Mouse (Mus musculus) intestine, embryonic 14.5 days (tissue): ENCODE measurements around the gene Enoph1. TPM values are rescaled to one million over a fixed set of nuclear protein-coding genes. Genes with fewer than 3 reads are reported as not detected.

Source experiments
- ATAC-seq: fragments of 200-750 bp; cut with Nextera tagmentation; replicated peaks from 2 replicates; pipeline ENCODE4 v1.8.0; 2017; ENCODE audit warnings: low read depth, moderate number of reproducible peaks, moderate TSS enrichment, moderate library complexity; ENCODE audit not compliant: low FRiP score, low TSS enrichment
- DNase-seq: peaks from one replicate; pipeline ENCODE4 v3.0.0-alpha.2; 2018; ENCODE audit warnings: low spot score
- H3K27ac ChIP-seq: fragments of 300-500 bp; sonication (generic); 2 replicates; pipeline ENCODE4 v1.5.1; 2014; ENCODE audit warnings: low read depth, mild to moderate bottlenecking, control low read depth
- H3K27me3 ChIP-seq: fragments of 300-500 bp; sonication (generic); replicated peaks from 2 replicates; pipeline ENCODE4 v1.6.1; 2014; ENCODE audit warnings: low read length, control low read depth; ENCODE audit not compliant: control insufficient read depth, insufficient read depth
- H3K36me3 ChIP-seq: fragments of 300-500 bp; sonication (generic); 2 replicates; pipeline ENCODE4 v1.6.1; 2014; ENCODE audit warnings: low read length, control low read depth; ENCODE audit not compliant: control insufficient read depth, insufficient read depth
- H3K4me1 ChIP-seq: fragments of 300-500 bp; sonication (generic); replicated peaks from 2 replicates; pipeline ENCODE4 v1.6.1; 2014; ENCODE audit warnings: low read length, control low read depth, mixed read lengths; ENCODE audit not compliant: control insufficient read depth, insufficient read depth
- H3K4me2 ChIP-seq: fragments of 300-500 bp; sonication (generic); 2 replicates; pipeline ENCODE4 v1.6.1; 2014; ENCODE audit warnings: low read length
- H3K4me3 ChIP-seq: fragments of 300-500 bp; sonication (generic); 2 replicates; pipeline ENCODE4 v1.5.1; 2014; ENCODE audit warnings: low read depth, low read length, control low read depth, mixed read lengths
- H3K9ac ChIP-seq: fragments of 300-500 bp; sonication (generic); 2 replicates; pipeline ENCODE4 v1.6.1; 2014; ENCODE audit warnings: mild to moderate bottlenecking, low read length
- H3K9me3 ChIP-seq: fragments of 300-500 bp; sonication (generic); 2 replicates; pipeline ENCODE4 v1.6.1; 2016; ENCODE audit warnings: low read length, control low read depth; ENCODE audit not compliant: control insufficient read depth
- WGBS: fragments of 180-500 bp; shearing (Covaris S2); extraction: QIAGEN DNeasy Blood & Tissue Kit; methylation state at CpG from one replicate; pipeline ENCODE4 v1.1.7; 2014; 5-methylcytosine and 5-hydroxymethylcytosine counted together
- polyA plus RNA-seq: library from polyadenylated mRNA; unstranded; fragments of >200 nt; fragmentation: Nextera tagmentation; extraction: Ambion mirVana; gene quantifications from 2 replicates; pipeline ENCODE4 v1.2.1, GENCODE M21; 2014

Gene Enoph1
- polyA plus RNA-seq, 1 experiment from 2014 or later, result 49.8 TPM

DNA sequence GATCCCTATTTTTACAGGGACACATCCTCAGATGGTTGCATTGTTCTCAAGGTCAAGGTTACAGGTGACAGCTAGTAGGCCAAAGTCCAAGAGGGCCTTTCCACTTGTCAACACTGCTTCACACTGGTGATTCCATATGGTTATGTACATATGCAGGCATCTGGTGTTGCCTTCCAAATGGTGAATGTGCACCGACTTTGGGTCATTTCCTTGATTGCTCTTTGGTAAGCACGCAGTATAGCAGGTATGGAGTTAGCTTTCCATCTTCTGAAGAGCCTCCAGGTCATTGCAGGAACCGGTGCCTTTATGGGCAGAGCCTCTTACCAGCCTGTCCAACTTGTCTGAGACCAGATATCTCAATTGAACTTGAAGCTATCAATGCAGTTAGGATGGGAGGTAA lies 7.1 kb upstream of the Enoph1 start:
- H3K27me3 ChIP-seq, result no peaks in the 10 kb centered on the region
- ATAC-seq (no peak), DNase-seq (no peak)
- no peak overlapping the region for H3K4me2 ChIP-seq
- no peak overlapping the region for H3K4me3 ChIP-seq
- no peak overlapping the region for H3K9ac ChIP-seq
- no peaks in the 10 kb centered on the region for H3K9me3 ChIP-seq
- no peak overlapping the region for H3K27ac ChIP-seq
- WGBS, result 75% methylated on average over 3 of the region's 3 CpGs
- H3K4me1 ChIP-seq, result peaks cover 16% of the 10 kb centered on the region
- H3K36me3 ChIP-seq, result peaks cover 61% of the 10 kb centered on the region

DNA sequence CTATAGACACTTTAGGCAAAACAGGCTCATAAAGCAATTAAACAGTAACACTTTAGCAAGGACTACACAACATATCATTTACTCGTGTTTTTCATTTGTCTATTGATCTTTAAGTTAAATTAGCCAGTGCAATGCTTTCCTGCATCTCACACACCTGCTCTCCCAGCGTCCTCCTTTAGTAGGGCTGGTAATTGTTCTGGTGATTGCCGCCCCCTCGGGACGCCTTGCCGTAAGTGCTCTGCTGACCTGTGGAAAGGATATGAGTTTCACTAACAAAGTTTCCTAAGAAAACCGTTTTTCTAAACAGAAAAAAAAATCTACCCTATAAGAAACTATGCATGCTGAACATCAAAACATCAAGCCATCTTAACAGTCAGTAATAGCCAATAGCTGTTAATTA lies 3.8 kb upstream of the Enoph1 start:
- H3K4me2 ChIP-seq, result peak overlapping the region; percentile 100
- no peak for ATAC-seq
- 47% methylated on average over 7 of the region's 7 CpGs for WGBS
- no peak for DNase-seq
- H3K9me3 ChIP-seq, result no peaks in the 10 kb centered on the region
- H3K36me3 ChIP-seq, result peaks cover 61% of the 10 kb centered on the region
- H3K9ac ChIP-seq, result no peak overlapping the region
- no peaks in the 10 kb centered on the region for H3K27me3 ChIP-seq
- peak overlapping the region; percentile 99 for H3K4me3 ChIP-seq
- no peak overlapping the region for H3K27ac ChIP-seq
- peaks cover 21% of the 10 kb centered on the region for H3K4me1 ChIP-seq

DNA sequence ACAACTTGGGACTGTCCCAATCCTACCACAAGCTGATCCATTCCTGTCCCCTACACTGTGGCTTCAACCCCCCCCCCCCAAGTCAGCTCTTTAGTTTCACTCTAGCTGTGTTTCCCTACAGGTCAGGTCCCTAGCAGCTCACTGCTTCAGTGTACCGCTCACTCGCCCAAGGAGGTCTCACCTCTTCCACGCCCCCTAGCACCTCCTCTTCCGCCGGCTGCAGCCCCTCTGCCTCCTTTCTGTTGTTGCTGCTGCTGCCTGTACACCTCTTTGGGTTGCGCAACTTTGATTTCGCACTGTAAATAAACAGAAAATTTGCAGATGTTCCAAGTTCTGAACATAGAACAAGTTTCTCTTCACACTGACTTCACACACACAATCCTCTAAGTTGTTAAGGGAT lies 3.1 kb upstream of the Enoph1 start:
- Histone ChIP-seq H3K9ac (peak overlapping the region; percentile 99), H3K27ac (no peak overlapping the region), H3K4me3 (peak overlapping the region; percentile 99), H3K27me3 (no peaks in the 10 kb centered on the region), H3K4me2 (peak overlapping the region; percentile 100), H3K9me3 (no peaks in the 10 kb centered on the region), H3K4me1 (peaks cover 25% of the 10 kb centered on the region), H3K36me3 (peaks cover 59% of the 10 kb centered on the region)
- no peak for ATAC-seq
- no peak for DNase-seq
- WGBS, result 17% methylated on average over 7 of the region's 7 CpGs

DNA sequence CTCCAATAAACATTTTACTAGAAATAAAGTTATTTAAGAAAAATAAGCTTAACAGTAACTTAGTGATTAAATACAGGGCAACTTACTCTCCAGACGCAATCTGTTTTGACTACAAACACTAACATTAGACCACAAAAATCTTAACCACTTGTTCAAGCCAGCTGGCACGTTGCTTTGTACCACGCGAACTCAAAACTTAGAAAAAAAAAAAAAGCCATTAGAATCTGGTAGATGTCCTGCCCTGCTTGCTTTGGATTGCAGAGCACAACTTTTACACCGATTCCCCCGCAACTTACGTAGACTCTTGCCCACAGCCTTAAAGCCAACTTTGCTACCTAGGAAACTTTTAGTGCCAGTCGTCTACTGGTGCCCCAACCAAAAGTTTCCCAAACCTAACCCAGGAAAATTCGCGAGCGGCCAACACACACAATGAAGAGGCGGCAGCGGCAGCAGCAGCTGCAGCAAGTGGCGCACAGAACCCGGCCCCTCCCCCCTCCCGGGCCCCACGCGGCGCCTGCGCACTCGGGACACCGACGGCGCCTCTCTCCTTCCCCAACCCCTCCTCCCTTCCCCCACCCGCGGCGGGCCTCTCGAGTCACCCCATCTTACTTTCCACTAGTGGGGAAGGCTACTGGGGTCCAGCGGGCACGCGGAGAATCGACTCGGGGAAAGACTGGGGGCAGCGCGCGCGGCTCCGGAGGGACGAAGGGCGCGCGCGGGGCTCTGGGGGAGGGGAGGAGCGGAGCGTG lies 1.6 kb upstream of the Enoph1 start:
- H3K4me3 ChIP-seq, result peak overlapping the region; percentile 99
- DNase-seq (peak; percentile 93), ATAC-seq (peak; percentile 30)
- H3K4me2 ChIP-seq, result peak overlapping the region; percentile 100
- H3K27me3 ChIP-seq, result no peaks in the 10 kb centered on the region
- peaks cover 25% of the 10 kb centered on the region for H3K4me1 ChIP-seq
- H3K27ac ChIP-seq, result peak overlapping the region; percentile 96
- WGBS, result under 1% methylated on average over 25 of the region's 45 CpGs
- H3K36me3 ChIP-seq, result peaks cover 48% of the 10 kb centered on the region
- no peaks in the 10 kb centered on the region for H3K9me3 ChIP-seq
- H3K9ac ChIP-seq, result peak overlapping the region; percentile 99

DNA sequence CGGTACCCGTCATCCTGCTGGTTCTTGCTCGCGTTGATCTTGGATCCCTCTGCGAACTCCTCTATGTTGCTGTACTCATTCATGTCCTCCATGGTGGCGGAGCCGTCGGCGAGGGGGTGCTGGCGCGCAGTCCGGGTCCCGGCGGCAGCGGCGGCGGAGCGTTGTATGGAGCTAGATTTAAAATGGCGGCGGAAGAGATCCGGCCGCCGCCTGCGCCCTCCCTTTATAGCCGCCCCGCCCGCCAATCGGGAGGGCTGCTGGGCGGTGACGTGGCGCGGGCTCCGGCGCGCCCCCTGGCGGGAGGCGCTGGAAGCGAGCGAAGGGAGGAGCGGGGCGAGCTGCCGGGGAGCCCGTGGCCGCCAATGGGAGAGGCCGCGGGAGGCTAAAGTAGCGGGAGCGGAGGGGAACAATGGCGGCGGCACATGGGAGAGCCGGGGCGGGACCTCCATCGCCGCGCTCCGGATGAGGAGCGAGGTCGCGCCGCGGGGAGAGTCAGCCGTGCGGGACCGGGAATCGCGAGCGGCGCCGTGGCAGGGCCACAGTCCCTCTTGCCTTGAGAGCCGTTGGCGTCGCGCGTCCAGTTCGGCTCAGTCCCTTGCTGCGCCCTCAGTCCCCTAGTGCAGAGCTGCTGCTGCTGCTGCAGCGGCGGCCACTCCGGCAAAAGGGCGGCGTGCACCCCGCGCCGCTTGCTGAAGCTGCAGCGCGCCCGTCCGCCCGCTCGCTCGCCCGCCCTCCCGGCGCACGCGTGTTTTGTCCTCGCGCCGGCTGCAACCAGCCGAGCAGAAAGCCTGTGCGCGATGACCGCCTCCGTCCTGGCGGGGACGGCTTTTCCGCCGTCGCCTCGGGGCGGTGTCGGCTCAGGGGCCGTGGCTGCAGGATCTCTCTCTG lies 827 bp upstream of the Enoph1 start:
- no peaks in the 10 kb centered on the region for H3K9me3 ChIP-seq
- peak overlapping the region; percentile 99 for H3K9ac ChIP-seq
- peak; percentile 98 for DNase-seq
- peak overlapping the region; percentile 99 for H3K4me3 ChIP-seq
- peaks cover 32% of the 10 kb centered on the region for H3K4me1 ChIP-seq
- ATAC-seq, result peak; percentile 67
- peaks cover 40% of the 10 kb centered on the region for H3K36me3 ChIP-seq
- H3K27ac ChIP-seq, result peak overlapping the region; percentile 96
- WGBS, result under 1% methylated on average over 110 of the region's 113 CpGs
- peak overlapping the region; percentile 79 for H3K4me2 ChIP-seq
- H3K27me3 ChIP-seq, result no peaks in the 10 kb centered on the region

DNA sequence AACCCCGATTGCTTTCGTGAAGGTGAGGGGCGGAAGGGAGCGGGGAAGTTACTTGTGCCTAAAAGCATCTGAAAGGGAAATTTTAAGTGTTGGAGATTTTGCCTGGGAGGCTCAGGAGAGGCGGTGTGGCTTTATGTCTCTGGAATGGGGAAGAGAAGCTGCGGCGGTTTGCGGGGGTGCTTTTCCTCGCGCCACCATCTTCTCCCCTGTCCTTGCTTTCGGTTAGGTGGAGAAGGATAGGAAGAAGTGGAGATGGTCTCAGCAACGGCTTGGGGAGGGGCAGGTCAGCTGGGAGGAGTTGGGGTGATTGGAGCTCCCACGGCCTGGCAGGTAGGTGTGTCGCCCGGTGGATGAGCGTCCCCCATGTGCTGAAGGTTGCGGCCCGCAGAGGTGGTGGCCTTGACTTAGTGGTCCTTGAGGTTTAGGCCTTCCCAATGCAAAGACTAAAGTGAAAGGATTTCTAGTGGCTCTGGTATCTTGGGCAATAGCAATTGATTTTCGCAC lies 548 bp downstream of the Enoph1 start:
- WGBS, result under 1% methylated on average over 19 of the region's 19 CpGs
- Histone ChIP-seq H3K4me3 (peak overlapping the region; percentile 99), H3K4me2 (peak overlapping the region; percentile 79), H3K36me3 (peaks cover 26% of the 10 kb centered on the region), H3K27ac (peak overlapping the region; percentile 96), H3K27me3 (no peaks in the 10 kb centered on the region), H3K9ac (peak overlapping the region; percentile 99), H3K9me3 (no peaks in the 10 kb centered on the region), H3K4me1 (peaks cover 34% of the 10 kb centered on the region)
- ATAC-seq, result 0 out of 2 replicates have a peak, but pooled peaks have one; percentile 1
- no peak for DNase-seq

DNA sequence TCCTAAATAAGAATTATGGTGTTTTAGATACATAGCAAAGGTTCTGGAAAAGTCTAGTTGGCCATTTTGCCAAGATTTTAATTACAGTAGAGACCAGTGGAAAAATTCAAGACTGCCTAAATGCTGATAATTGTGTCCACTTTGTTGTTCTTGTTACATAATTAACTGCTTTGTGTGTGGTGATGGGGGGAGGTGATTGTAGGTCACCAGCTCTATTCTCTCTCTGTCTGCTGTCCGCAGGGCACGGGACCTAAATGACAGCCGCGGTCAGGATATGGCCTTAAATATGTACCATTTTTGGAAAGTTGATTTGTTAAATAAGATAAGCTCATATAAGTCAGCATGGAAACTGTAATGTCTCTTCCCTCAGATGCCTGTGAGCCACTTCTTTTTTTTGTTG lies 1.5 kb downstream of the Enoph1 start:
- H3K9ac ChIP-seq, result no peak overlapping the region
- no peak overlapping the region for H3K27ac ChIP-seq
- DNase-seq (no peak), ATAC-seq (no peak)
- H3K4me2 ChIP-seq, result peak overlapping the region; percentile 79
- no peaks in the 10 kb centered on the region for H3K9me3 ChIP-seq
- WGBS, result 84% methylated on average over 4 of the region's 4 CpGs
- peaks cover 29% of the 10 kb centered on the region for H3K4me1 ChIP-seq
- no peak overlapping the region for H3K4me3 ChIP-seq
- peaks cover 17% of the 10 kb centered on the region for H3K36me3 ChIP-seq
- no peaks in the 10 kb centered on the region for H3K27me3 ChIP-seq

DNA sequence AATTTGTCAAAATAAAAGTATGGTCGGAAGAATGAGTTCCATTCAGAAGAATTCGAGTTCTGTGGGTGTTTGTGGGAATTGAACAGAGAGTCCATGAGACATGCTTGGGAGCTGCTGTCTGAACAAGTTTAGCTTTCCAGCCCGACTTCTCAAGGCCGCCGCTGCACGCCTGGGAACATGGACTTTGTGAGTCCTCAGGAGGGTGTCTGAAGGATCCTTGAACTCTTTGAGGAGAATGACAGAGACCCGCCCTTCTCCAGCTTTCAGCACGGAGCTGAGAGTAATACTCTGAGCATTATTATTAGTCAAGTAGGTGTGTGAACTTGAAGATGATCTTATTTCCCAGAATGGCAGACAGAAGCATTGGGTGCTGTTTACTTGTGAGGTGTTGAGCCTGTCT lies 2.7 kb downstream of the Enoph1 start:
- Histone ChIP-seq H3K4me2 (no peak overlapping the region), H3K4me1 (peaks cover 23% of the 10 kb centered on the region), H3K4me3 (no peak overlapping the region), H3K9me3 (no peaks in the 10 kb centered on the region), H3K27ac (no peak overlapping the region), H3K9ac (no peak overlapping the region), H3K27me3 (no peaks in the 10 kb centered on the region), H3K36me3 (peaks cover 5% of the 10 kb centered on the region; the same call in 1 of the 2 replicates)
- WGBS, result 85% methylated on average over 8 of the region's 8 CpGs
- no peak for ATAC-seq
- no peak for DNase-seq
